Mouse (Mus musculus): ENCODE measurements around the gene Tph2. TPM values are rescaled to one million over a fixed set of nuclear protein-coding genes. Genes with fewer than 3 reads are reported as not detected.

The Tph2 gene
- polyA plus RNA-seq, 1 experiment = 0.73 TPM

GRCm38 (mm10) chr10:115169410-115169809, 15.4 kb downstream of the Tph2 start:
- TF ChIP-seq CTCF (IDR thresholded peaks at IDR 0.05; ENCODE audit: control insufficient read depth, insufficient read depth, insufficient read length) (no peak), MYOG (IDR thresholded peaks at IDR 0.05; ENCODE audit: control insufficient read depth, extremely low read depth, insufficient read length) (no peak), MAX (IDR thresholded peaks at IDR 0.05) (no peak), FOSL1 (IDR thresholded peaks at IDR 0.05; ENCODE audit: insufficient read depth, low read length, poor library complexity, severe bottlenecking) (no peak), MYOD1 (IDR thresholded peaks at IDR 0.05; ENCODE audit: control insufficient read depth, insufficient read length, low read depth) (no peak), CEBPB (IDR thresholded peaks at IDR 0.05; ENCODE audit: low read depth) (no peak), USF1 (IDR thresholded peaks at IDR 0.05; ENCODE audit: low read depth) (no peak)
- H3K79me3 ChIP-seq (ENCODE audit: low read depth) = no peaks in the 10 kb centered on the region
- H3K79me2 ChIP-seq (ENCODE audit: control insufficient read depth, insufficient read depth) = no peaks in the 10 kb centered on the region
- H3K4me3 ChIP-seq (ENCODE audit: insufficient read depth, poor library complexity, severe bottlenecking) = no peak overlapping the region
- no peaks in the 10 kb centered on the region for H3K36me3 ChIP-seq (ENCODE audit: control insufficient read depth, insufficient read depth)
- no peaks in the 10 kb centered on the region for H3K27me3 ChIP-seq (ENCODE audit: control insufficient read depth, insufficient read depth, insufficient read length)
- no peak overlapping the region for H3ac ChIP-seq (ENCODE audit: control insufficient read depth, insufficient read length, low read depth)

DNA sequence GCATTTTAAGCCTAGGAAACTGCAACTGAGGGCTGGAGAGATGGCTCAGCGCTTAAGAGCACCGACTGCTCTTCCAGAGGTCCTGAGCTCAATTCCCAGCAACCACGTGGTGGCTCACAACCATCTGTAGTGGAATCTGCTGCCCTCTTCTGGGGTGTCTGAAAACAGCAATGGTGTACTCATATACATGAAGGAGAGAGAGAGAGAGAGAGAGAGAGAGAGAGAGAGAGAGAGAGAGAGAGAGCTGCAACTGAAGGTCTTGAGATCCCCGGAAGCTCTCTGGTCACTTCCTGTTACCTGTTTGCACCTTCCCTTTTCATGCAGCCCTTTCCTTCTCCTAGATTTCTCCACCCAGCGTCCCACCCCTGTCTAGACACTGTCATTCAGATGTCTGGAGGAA, 24.5 kb downstream of the Tph2 start:
- no peak overlapping the region for H3K4me3 ChIP-seq (ENCODE audit: insufficient read depth, poor library complexity, severe bottlenecking)
- H3K79me3 ChIP-seq (ENCODE audit: low read depth) = no peaks in the 10 kb centered on the region
- H3K27me3 ChIP-seq (ENCODE audit: control insufficient read depth, insufficient read depth, insufficient read length) = peaks cover 5% of the 10 kb centered on the region
- no peak overlapping the region for H3ac ChIP-seq (ENCODE audit: control insufficient read depth, insufficient read length, low read depth)
- H3K36me3 ChIP-seq (ENCODE audit: control insufficient read depth, insufficient read depth) = no peaks in the 10 kb centered on the region
- no peaks in the 10 kb centered on the region for H3K79me2 ChIP-seq (ENCODE audit: control insufficient read depth, insufficient read depth)
- no peak for TF ChIP-seq MYOG (IDR thresholded peaks at IDR 0.05; ENCODE audit: control insufficient read depth, extremely low read depth, insufficient read length)
- no peak for TF ChIP-seq FOSL1 (IDR thresholded peaks at IDR 0.05; ENCODE audit: insufficient read depth, low read length, poor library complexity, severe bottlenecking)
- no peak for TF ChIP-seq CTCF (IDR thresholded peaks at IDR 0.05; ENCODE audit: control insufficient read depth, insufficient read depth, insufficient read length)
- no peak for TF ChIP-seq MYOD1 (IDR thresholded peaks at IDR 0.05; ENCODE audit: control insufficient read depth, insufficient read length, low read depth)
- TF ChIP-seq MAX (IDR thresholded peaks at IDR 0.05) = no peak
- TF ChIP-seq USF1 (IDR thresholded peaks at IDR 0.05; ENCODE audit: low read depth) = no peak
- TF ChIP-seq CEBPB (IDR thresholded peaks at IDR 0.05; ENCODE audit: low read depth) = no peak

- H3ac ChIP-seq (ENCODE audit: control insufficient read depth, insufficient read length, low read depth) = no peak overlapping the region
- H3K27me3 ChIP-seq (ENCODE audit: control insufficient read depth, insufficient read depth, insufficient read length) = no peaks in the 10 kb centered on the region
- no peaks in the 10 kb centered on the region for H3K36me3 ChIP-seq (ENCODE audit: control insufficient read depth, insufficient read depth)
- H3K79me3 ChIP-seq (ENCODE audit: low read depth) = no peaks in the 10 kb centered on the region
- H3K4me3 ChIP-seq (ENCODE audit: insufficient read depth, poor library complexity, severe bottlenecking) = no peak overlapping the region
- H3K79me2 ChIP-seq (ENCODE audit: control insufficient read depth, insufficient read depth) = no peaks in the 10 kb centered on the region
- TF ChIP-seq MYOG (IDR thresholded peaks at IDR 0.05; ENCODE audit: control insufficient read depth, extremely low read depth, insufficient read length) (no peak), USF1 (IDR thresholded peaks at IDR 0.05; ENCODE audit: low read depth) (no peak), CEBPB (IDR thresholded peaks at IDR 0.05; ENCODE audit: low read depth) (no peak), FOSL1 (IDR thresholded peaks at IDR 0.05; ENCODE audit: insufficient read depth, low read length, poor library complexity, severe bottlenecking) (no peak), CTCF (IDR thresholded peaks at IDR 0.05; ENCODE audit: control insufficient read depth, insufficient read depth, insufficient read length) (no peak), MAX (IDR thresholded peaks at IDR 0.05) (no peak), MYOD1 (IDR thresholded peaks at IDR 0.05; ENCODE audit: control insufficient read depth, insufficient read length, low read depth) (no peak)
Measured at GRCm38 (mm10) chr10:115147308-115147707, 37.5 kb downstream of the Tph2 start.

GRCm38 (mm10) chr10:115146257-115146898, 38.4 kb downstream of the Tph2 start:
- no peak overlapping the region for H3K4me3 ChIP-seq (ENCODE audit: insufficient read depth, poor library complexity, severe bottlenecking)
- no peak overlapping the region for H3ac ChIP-seq (ENCODE audit: control insufficient read depth, insufficient read length, low read depth)
- no peaks in the 10 kb centered on the region for H3K79me2 ChIP-seq (ENCODE audit: control insufficient read depth, insufficient read depth)
- H3K79me3 ChIP-seq (ENCODE audit: low read depth) = no peaks in the 10 kb centered on the region
- H3K36me3 ChIP-seq (ENCODE audit: control insufficient read depth, insufficient read depth) = no peaks in the 10 kb centered on the region
- TF ChIP-seq MYOD1 (IDR thresholded peaks at IDR 0.05; ENCODE audit: control insufficient read depth, insufficient read length, low read depth) (no peak), USF1 (IDR thresholded peaks at IDR 0.05; ENCODE audit: low read depth) (no peak), FOSL1 (IDR thresholded peaks at IDR 0.05; ENCODE audit: insufficient read depth, low read length, poor library complexity, severe bottlenecking) (no peak)
- no peaks in the 10 kb centered on the region for H3K27me3 ChIP-seq (ENCODE audit: control insufficient read depth, insufficient read depth, insufficient read length)

- no peaks in the 10 kb centered on the region for H3K79me3 ChIP-seq (ENCODE audit: low read depth)
- H3ac ChIP-seq (ENCODE audit: control insufficient read depth, insufficient read length, low read depth) = no peak overlapping the region
- H3K4me3 ChIP-seq (ENCODE audit: insufficient read depth, poor library complexity, severe bottlenecking) = no peak overlapping the region
- no peaks in the 10 kb centered on the region for H3K27me3 ChIP-seq (ENCODE audit: control insufficient read depth, insufficient read depth, insufficient read length)
- no peak for TF ChIP-seq CEBPB (IDR thresholded peaks at IDR 0.05; ENCODE audit: low read depth)
- no peaks in the 10 kb centered on the region for H3K36me3 ChIP-seq (ENCODE audit: control insufficient read depth, insufficient read depth)
- no peaks in the 10 kb centered on the region for H3K79me2 ChIP-seq (ENCODE audit: control insufficient read depth, insufficient read depth)
Measured at GRCm38 (mm10) chr10:115144542-115144941, 40.3 kb downstream of the Tph2 start.

GRCm38 (mm10) chr10:115143641-115144040, 41.2 kb downstream of the Tph2 start:
- no peaks in the 10 kb centered on the region for H3K79me3 ChIP-seq (ENCODE audit: low read depth)
- no peaks in the 10 kb centered on the region for H3K79me2 ChIP-seq (ENCODE audit: control insufficient read depth, insufficient read depth)
- H3K4me3 ChIP-seq (ENCODE audit: insufficient read depth, poor library complexity, severe bottlenecking) = no peak overlapping the region
- H3ac ChIP-seq (ENCODE audit: control insufficient read depth, insufficient read length, low read depth) = no peak overlapping the region
- no peak for TF ChIP-seq MYOD1 (IDR thresholded peaks at IDR 0.05; ENCODE audit: control insufficient read depth, insufficient read length, low read depth)
- no peak for TF ChIP-seq CEBPB (IDR thresholded peaks at IDR 0.05; ENCODE audit: low read depth)
- TF ChIP-seq MYOG (IDR thresholded peaks at IDR 0.05; ENCODE audit: control insufficient read depth, extremely low read depth, insufficient read length) = no peak
- TF ChIP-seq FOSL1 (IDR thresholded peaks at IDR 0.05; ENCODE audit: insufficient read depth, low read length, poor library complexity, severe bottlenecking) = no peak
- no peak for TF ChIP-seq CTCF (IDR thresholded peaks at IDR 0.05; ENCODE audit: control insufficient read depth, insufficient read depth, insufficient read length)
- no peak for TF ChIP-seq MAX (IDR thresholded peaks at IDR 0.05)
- no peak for TF ChIP-seq USF1 (IDR thresholded peaks at IDR 0.05; ENCODE audit: low read depth)
- H3K27me3 ChIP-seq (ENCODE audit: control insufficient read depth, insufficient read depth, insufficient read length) = no peaks in the 10 kb centered on the region
- no peaks in the 10 kb centered on the region for H3K36me3 ChIP-seq (ENCODE audit: control insufficient read depth, insufficient read depth)
